Mouse (Mus musculus) liver, embryonic 11.5 days (tissue): ENCODE results near the gene Tyrobp. TPM values are rescaled to one million over a fixed set of nuclear protein-coding genes. Genes with fewer than 3 reads are reported as not detected.

Source experiments
- ATAC-seq: fragments of 200-750 bp; cut with Nextera tagmentation; replicated peaks from 2 replicates; pipeline ENCODE4 v1.8.0; 2017; ENCODE audit warnings: moderate number of reproducible peaks, mild to moderate bottlenecking, moderate TSS enrichment, moderate library complexity; ENCODE audit not compliant: low FRiP score
- DNase-seq: peaks from one replicate; pipeline ENCODE4 v3.0.0-alpha.2; 2017; ENCODE audit warnings: low spot score
- H3K27ac ChIP-seq: fragments of 300-500 bp; sonication (generic); 2 replicates; pipeline ENCODE4 v1.5.1; 2014; ENCODE audit warnings: mild to moderate bottlenecking, low read depth, low read length, control low read depth
- H3K27me3 ChIP-seq: fragments of 300-500 bp; sonication (generic); replicated peaks from 2 replicates; pipeline ENCODE4 v1.6.1; 2014; ENCODE audit warnings: low read length, mixed read lengths; ENCODE audit not compliant: control insufficient read depth, insufficient read depth
- H3K36me3 ChIP-seq: fragments of 300-500 bp; sonication (generic); 2 replicates; pipeline ENCODE4 v1.6.1; 2014; ENCODE audit warnings: mild to moderate bottlenecking, low read length, moderate library complexity, mixed read lengths; ENCODE audit not compliant: control insufficient read depth, insufficient read depth
- H3K4me1 ChIP-seq: fragments of 300-500 bp; sonication (generic); replicated peaks from 2 replicates; pipeline ENCODE4 v1.6.1; 2014; ENCODE audit warnings: low read length, mixed read lengths; ENCODE audit not compliant: control insufficient read depth, insufficient read depth
- H3K4me2 ChIP-seq: fragments of 300-500 bp; sonication (generic); 2 replicates; pipeline ENCODE4 v1.6.1; 2014; ENCODE audit warnings: mild to moderate bottlenecking, control low read depth, moderate library complexity
- H3K4me3 ChIP-seq: fragments of 300-500 bp; sonication (generic); 2 replicates; pipeline ENCODE4 v1.5.1; 2014; ENCODE audit warnings: low read depth, low read length, control low read depth
- H3K9ac ChIP-seq: fragments of 300-500 bp; sonication (generic); 2 replicates; pipeline ENCODE4 v1.6.1; 2014; ENCODE audit warnings: low read depth, low read length, control low read depth
- H3K9me3 ChIP-seq: fragments of 300-500 bp; sonication (generic); 2 replicates; pipeline ENCODE4 v1.6.1; 2016; ENCODE audit warnings: low read length, inconsistent platforms, mixed read lengths; ENCODE audit not compliant: control insufficient read depth
- WGBS: fragments of 180-500 bp; shearing (Covaris S2); extraction: QIAGEN DNeasy Blood & Tissue Kit; methylation state at CpG from one replicate; pipeline ENCODE4 v1.1.7; 2014; 5-methylcytosine and 5-hydroxymethylcytosine counted together
- polyA plus RNA-seq: library from polyadenylated mRNA; unstranded; fragments of >200 nt; fragmentation: Nextera tagmentation; extraction: Ambion mirVana; gene quantifications from 2 replicates; pipeline ENCODE4 v1.2.1, GENCODE M21; 2014

The Tyrobp gene
- polyA plus RNA-seq, 1 experiment from 2014 or later = 61.9 TPM

DNA sequence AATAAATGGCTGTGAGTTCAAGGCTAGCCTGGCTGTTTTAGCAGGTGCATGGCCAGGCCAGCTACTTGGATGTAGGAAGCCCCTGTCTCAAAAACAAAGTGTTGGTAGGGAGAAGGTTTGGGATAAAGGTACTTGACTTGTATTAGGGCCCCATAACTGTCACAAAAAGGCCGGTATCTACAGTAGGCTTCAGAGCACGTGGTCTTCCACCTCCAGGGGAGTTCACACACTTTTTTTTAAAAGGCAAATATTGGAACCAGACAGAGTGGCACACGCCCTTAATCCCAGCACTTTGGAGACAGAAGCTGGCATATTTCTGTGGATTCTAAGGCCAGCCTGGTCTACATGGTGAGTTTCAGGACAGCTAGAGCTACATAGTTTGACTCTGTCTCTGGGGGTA is 7.1 kb downstream of the Tyrobp start:
- 69% methylated on average over 3 of the region's 3 CpGs for WGBS
- H3K27me3 ChIP-seq = no peaks in the 10 kb centered on the region
- H3K36me3 ChIP-seq = peaks cover 2% of the 10 kb centered on the region; the same call in 1 of the 2 replicates
- H3K4me2 ChIP-seq = peak overlapping the region; percentile 74
- H3K4me3 ChIP-seq = no peak overlapping the region
- H3K4me1 ChIP-seq = 0 out of 2 replicates have a peak, but pooled peaks cover 5% of the 10 kb centered on the region
- no peak overlapping the region for H3K9ac ChIP-seq
- DNase-seq = no peak
- no peaks in the 10 kb centered on the region for H3K9me3 ChIP-seq
- no peak overlapping the region for H3K27ac ChIP-seq
- no peak for ATAC-seq

DNA sequence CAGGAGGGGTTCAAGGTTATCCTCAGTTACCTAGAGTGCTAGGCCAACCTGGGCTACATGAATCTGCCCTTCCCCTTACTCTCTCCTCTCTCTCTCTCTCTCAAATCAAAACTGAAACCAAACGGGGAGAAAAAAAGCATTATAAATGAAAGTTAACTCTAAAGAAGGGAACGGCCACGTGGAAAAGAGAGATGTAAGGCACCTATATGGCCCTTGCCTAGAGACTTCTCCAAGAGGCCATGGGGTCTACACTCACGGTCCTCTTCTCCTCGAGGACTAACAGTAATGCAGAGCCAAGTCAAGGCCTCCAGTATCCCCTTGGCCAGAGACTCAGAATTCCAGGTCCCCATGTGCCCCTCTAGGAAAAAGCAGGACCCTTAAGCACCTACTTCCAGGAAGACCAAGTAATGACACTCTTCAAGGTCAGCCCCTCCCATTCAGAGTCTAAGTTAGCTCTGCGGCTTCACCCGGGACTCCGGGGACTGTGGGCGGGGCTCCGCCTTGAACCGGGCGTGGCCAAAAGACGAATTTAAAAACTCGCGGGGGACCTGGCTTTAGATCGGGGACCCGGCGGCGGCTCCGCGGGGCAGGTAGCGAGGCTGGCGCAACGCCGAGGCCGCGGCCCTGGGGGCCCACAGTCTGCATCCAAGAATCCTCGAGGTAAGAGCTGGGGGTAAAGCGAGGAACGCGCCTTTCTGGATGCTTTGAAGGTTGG is 7.8 kb downstream of the Tyrobp start, which contains the start of gene Nfkbid:
TSS of gene Nfkbid (plus strand) at position 558 of the 715 bp plus-strand sequence.
- Histone ChIP-seq H3K4me2 (peak within 1 kb of the TSS; percentile 74), H3K4me3 (peak within 1 kb of the TSS; percentile 48), H3K4me1 (0 out of 2 replicates have a peak, but pooled peaks cover 5% of the 10 kb centered on the region), H3K27me3 (no peaks in the 10 kb centered on the region), H3K9ac (peak within 1 kb of the TSS; percentile 50), H3K27ac (no peak within 1 kb of the TSS), H3K36me3 (peaks cover 7% of the 10 kb centered on the region; the same call in 1 of the 2 replicates), H3K9me3 (no peaks in the 10 kb centered on the region)
- 8% methylated on average over 31 of the region's 31 CpGs for WGBS
- peak; percentile 53 for ATAC-seq
- peak; percentile 70 for DNase-seq

DNA sequence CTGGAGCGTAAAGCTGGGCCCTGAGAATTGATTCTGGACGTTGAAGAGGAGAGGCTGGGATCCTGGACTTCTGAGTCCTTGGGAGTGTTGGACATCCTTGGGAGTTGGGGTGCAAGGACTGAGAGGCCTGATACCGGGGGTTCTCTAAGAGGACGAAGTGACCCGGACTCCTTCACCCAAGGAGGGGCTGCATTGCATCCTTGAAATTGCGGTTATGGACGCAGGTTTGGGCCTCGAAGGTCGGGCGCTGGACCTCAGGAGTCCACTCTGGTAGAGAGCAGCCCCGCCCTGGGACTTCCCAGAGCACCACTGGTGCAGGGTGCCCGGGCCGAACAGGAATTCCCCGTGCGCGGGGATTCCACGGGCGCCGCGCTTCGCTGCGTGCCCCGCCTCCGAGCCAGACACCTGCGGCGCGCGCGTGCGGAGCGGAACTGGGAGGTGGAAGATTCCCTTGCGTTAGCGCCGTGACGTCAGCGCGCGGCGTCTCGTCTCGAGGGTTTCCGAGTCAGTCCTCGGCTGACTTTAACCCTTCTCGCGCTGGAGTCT is 8.4 kb downstream of the Tyrobp start:
- peaks cover 8% of the 10 kb centered on the region; the same call in 1 of the 2 replicates for H3K36me3 ChIP-seq
- H3K9me3 ChIP-seq = no peaks in the 10 kb centered on the region
- H3K27me3 ChIP-seq = no peaks in the 10 kb centered on the region
- no peak overlapping the region for H3K27ac ChIP-seq
- peak overlapping the region; percentile 50 for H3K9ac ChIP-seq
- H3K4me1 ChIP-seq = 0 out of 2 replicates have a peak, but pooled peaks cover 5% of the 10 kb centered on the region
- ATAC-seq (peak; percentile 65), DNase-seq (peak; percentile 79)
- H3K4me3 ChIP-seq = peak overlapping the region; percentile 48
- peak overlapping the region; percentile 74 for H3K4me2 ChIP-seq
- under 1% methylated on average over 45 of the region's 45 CpGs for WGBS

DNA sequence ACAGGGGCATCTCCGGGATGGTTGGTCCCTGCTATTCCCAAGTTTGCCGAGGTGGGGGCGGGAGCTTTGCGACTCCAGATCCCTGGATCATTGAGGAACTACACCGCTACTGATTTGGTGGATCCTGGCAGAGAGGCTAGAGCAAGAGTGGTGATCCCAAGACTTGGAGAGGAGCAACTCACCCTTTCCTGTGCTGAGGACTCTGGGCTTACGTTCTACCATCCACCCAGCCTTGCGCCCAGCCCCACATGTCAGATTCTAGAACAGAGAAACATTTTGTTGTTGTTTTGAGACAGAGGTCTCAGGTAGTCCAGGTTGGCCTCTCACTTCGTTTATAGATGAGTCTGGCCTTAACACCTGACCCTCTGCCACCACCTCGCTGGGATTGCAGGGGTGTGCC is 9.0 kb downstream of the Tyrobp start:
- DNase-seq (no peak), ATAC-seq (no peak)
- no peaks in the 10 kb centered on the region for H3K9me3 ChIP-seq
- peaks cover 12% of the 10 kb centered on the region; the same call in 1 of the 2 replicates for H3K36me3 ChIP-seq
- peak overlapping the region; percentile 74 for H3K4me2 ChIP-seq
- WGBS = 6% methylated on average over 9 of the region's 9 CpGs
- H3K27me3 ChIP-seq = no peaks in the 10 kb centered on the region
- no peak overlapping the region for H3K27ac ChIP-seq
- 0 out of 2 replicates have a peak, but pooled peaks cover 5% of the 10 kb centered on the region for H3K4me1 ChIP-seq
- peak overlapping the region; percentile 48 for H3K4me3 ChIP-seq
- H3K9ac ChIP-seq = peak overlapping the region; percentile 50

DNA sequence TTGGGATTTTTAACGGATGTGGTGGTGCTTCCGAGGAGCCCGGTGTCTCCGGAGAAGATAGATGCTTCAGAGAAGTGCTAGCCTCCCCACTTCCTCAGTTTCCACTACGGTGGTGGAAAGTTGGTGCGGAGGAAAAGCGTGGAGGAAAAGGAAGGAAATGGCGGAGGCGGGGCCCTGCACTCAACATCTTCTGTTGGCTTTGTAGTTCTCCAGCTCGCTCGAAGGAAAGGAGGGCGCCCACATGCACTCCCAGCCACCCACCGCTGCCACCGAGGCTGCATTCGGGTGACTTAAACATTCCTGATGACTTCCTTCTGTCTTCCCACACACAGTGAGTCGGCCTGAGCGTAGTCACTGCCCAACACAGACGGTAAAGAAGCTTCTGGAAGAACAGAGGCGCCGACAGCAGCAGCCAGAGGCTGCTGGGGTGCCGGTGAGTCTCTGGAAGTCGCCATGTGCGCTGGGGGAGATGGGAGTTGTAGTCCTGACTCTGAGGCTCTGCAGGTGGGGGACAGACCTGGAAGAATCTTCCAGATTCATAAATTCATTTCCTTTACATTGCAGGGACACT is 9.6 kb downstream of the Tyrobp start:
- H3K4me1 ChIP-seq = 0 out of 2 replicates have a peak, but pooled peaks cover 5% of the 10 kb centered on the region
- H3K36me3 ChIP-seq = peaks cover 12% of the 10 kb centered on the region; the same call in 1 of the 2 replicates
- no peaks in the 10 kb centered on the region for H3K9me3 ChIP-seq
- H3K4me3 ChIP-seq = peak overlapping the region; percentile 48
- peak overlapping the region; percentile 50 for H3K9ac ChIP-seq
- 27% methylated on average over 23 of the region's 23 CpGs for WGBS
- DNase-seq = no peak
- H3K27me3 ChIP-seq = no peaks in the 10 kb centered on the region
- H3K27ac ChIP-seq = no peak overlapping the region
- peak overlapping the region; percentile 74 for H3K4me2 ChIP-seq
- ATAC-seq = no peak

DNA sequence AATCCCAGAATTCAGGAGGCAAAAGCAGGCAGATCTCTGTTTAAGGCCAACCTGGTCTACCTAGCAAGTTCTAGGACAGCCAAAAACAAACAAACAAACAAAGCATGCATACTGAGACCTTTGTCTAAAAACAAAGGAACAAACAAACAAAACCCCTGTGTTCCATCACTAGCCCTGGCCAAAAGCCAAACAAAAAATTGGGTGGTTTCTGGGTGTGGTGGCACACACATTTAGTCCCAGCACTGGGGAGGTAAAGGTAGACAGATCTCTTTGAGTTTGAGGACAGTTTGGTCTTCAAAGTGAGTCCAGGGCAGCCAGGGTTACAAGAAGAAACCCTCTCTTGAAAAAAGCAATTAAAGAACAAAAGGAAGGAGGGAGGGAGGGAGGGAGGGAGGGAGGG is 15.8 kb downstream of the Tyrobp start:
- H3K36me3 ChIP-seq = peaks cover 12% of the 10 kb centered on the region; the same call in 1 of the 2 replicates
- H3K9me3 ChIP-seq = no peaks in the 10 kb centered on the region
- no peaks in the 10 kb centered on the region for H3K27me3 ChIP-seq
- H3K4me2 ChIP-seq = no peak overlapping the region
- H3K27ac ChIP-seq = no peak overlapping the region
- no peak overlapping the region for H3K4me3 ChIP-seq
- H3K4me1 ChIP-seq = no peaks in the 10 kb centered on the region
- no peak for ATAC-seq
- no peak for DNase-seq
- no peak overlapping the region for H3K9ac ChIP-seq

DNA sequence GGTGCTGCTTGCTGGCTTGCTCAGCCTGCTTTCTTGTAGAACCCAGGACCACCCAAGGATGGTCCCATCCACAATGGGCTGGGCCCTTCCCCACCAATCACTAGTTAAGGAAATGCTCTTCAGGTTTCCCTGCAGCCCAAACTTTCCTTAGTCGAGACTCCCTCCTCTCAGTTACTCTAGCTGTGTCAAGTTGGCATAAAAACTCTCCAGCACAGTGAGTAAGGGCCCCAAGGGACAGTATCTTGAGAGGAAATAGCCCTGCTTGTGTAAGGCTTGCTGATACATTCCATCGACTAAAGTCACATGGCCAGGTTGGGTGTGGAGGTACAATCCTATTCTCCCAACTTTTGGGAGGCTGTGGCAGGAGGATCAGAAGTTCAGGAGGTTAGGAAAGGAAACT is 16.6 kb downstream of the Tyrobp start:
- Histone ChIP-seq H3K27me3 (no peaks in the 10 kb centered on the region; the same call in 1 of the 2 replicates), H3K4me3 (no peak overlapping the region), H3K9me3 (no peaks in the 10 kb centered on the region), H3K27ac (no peak overlapping the region), H3K4me1 (no peaks in the 10 kb centered on the region), H3K36me3 (peaks cover 12% of the 10 kb centered on the region; the same call in 1 of the 2 replicates), H3K4me2 (no peak overlapping the region), H3K9ac (no peak overlapping the region)
- ATAC-seq (no peak), DNase-seq (no peak)
- WGBS = 45% methylated on average over 2 of the region's 2 CpGs

DNA sequence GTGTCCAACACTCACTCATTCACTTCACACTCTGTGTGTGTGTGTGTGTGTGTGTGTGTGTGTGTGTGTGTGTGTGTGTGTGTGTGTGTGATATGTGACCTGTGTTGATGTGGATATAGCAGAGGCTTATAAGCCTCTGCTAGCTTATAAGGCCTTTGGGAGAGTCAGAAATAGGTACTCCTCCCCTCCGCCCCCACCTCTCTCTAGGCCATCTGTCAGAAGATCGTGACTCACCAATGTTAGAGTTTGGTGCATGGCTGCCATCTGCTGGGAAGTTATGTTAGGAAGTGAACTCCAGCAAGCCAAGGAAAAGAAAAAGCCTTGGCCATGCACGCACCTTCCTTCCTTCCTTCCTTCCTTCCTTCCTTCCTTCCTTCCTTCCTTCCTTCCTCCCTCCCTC is 18.2 kb downstream of the Tyrobp start:
- ATAC-seq = no peak
- peaks cover 8% of the 10 kb centered on the region for H3K27me3 ChIP-seq

More for the DNA sequence above, 18.2 kb downstream of the Tyrobp start:
- Histone ChIP-seq H3K4me3 (no peak overlapping the region), H3K4me2 (no peak overlapping the region), H3K9me3 (no peaks in the 10 kb centered on the region), H3K27ac (no peak overlapping the region), H3K9ac (no peak overlapping the region), H3K36me3 (peaks cover 5% of the 10 kb centered on the region; the same call in 1 of the 2 replicates), H3K4me1 (no peaks in the 10 kb centered on the region)
- DNase-seq = no peak
- WGBS = 12% methylated on average over 3 of the region's 3 CpGs
